Mouse (Mus musculus) stomach, embryonic 15.5 days (tissue): ENCODE results near the gene Cacna2d2. TPM values are rescaled to one million over a fixed set of nuclear protein-coding genes. Genes with fewer than 3 reads are reported as not detected.

Experiments used
- ATAC-seq: fragments of 200-750 bp; cut with Nextera tagmentation; 2 replicates; pipeline ENCODE4 v1.8.0; 2017; ENCODE audit warnings: low read depth, moderate number of reproducible peaks, moderate TSS enrichment; ENCODE audit not compliant: insufficient read depth, low FRiP score
- H3K27ac ChIP-seq: fragments of 300-500 bp; sonication (generic); 2 replicates; pipeline ENCODE4 v1.5.1; 2015; ENCODE audit warnings: mild to moderate bottlenecking, inconsistent platforms
- H3K27me3 ChIP-seq: fragments of 300-500 bp; sonication (generic); replicated peaks from 2 replicates; pipeline ENCODE4 v1.6.1; 2015; ENCODE audit warnings: inconsistent platforms
- H3K36me3 ChIP-seq: fragments of 300-500 bp; sonication (generic); 2 replicates; pipeline ENCODE4 v1.6.1; 2015; ENCODE audit warnings: inconsistent platforms
- H3K4me1 ChIP-seq: fragments of 300-500 bp; sonication (generic); 2 replicates; pipeline ENCODE4 v1.6.1; 2015; ENCODE audit warnings: inconsistent platforms
- H3K4me2 ChIP-seq: fragments of 300-500 bp; sonication (generic); 2 replicates; pipeline ENCODE4 v1.6.1; 2015; ENCODE audit warnings: mild to moderate bottlenecking, inconsistent platforms
- H3K4me3 ChIP-seq: fragments of 300-500 bp; sonication (generic); replicated peaks from 2 replicates; pipeline ENCODE4 v1.5.1; 2015; ENCODE audit warnings: inconsistent platforms
- H3K9ac ChIP-seq: fragments of 300-500 bp; sonication (generic); 2 replicates; pipeline ENCODE4 v1.6.1; 2015; ENCODE audit warnings: inconsistent platforms
- H3K9me3 ChIP-seq: fragments of 300-500 bp; sonication (generic); 2 replicates; pipeline ENCODE4 v1.6.1; 2016; ENCODE audit warnings: inconsistent platforms
- WGBS: fragments of 180-500 bp; shearing (Covaris S2); methylation state at CpG from one replicate; pipeline ENCODE4 v1.1.7; 2015; 5-methylcytosine and 5-hydroxymethylcytosine counted together
- polyA plus RNA-seq: library from polyadenylated mRNA; unstranded; fragments of >200 nt; fragmentation: Nextera tagmentation; extraction: Ambion mirVana; gene quantifications from 2 replicates; pipeline ENCODE4 v1.2.1, GENCODE M21; 2015

The Cacna2d2 gene
- polyA plus RNA-seq, 1 experiment from 2014 or later: 0.23 TPM

DNA sequence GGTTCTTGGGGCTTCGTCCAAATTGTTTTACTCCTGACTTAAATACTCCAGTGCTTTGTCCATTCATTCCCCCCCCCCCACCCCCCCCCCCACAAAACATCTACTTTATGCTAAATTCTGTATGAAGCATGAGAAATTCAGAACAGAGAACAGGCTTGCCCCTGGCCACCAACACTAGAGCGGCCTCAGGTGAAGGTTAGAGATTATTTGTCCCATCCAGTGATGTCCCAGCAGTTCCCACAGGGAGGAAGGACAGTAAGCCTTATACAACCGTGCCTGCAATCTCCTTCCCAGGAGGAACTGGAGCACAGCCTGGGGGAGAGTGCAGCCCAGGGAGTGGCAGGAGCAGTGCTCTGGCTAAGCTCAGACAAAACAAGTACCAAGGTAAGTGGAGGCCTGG is 179.2 kb downstream of the Cacna2d2 start, which contains the start of gene Naa80:
TSS of gene Naa80 (plus strand) at position 301 of the 400 bp plus-strand sequence.
- Histone ChIP-seq H3K4me3 (no peak within 1 kb of the TSS), H3K4me1 (peaks cover 46% of the 10 kb centered on the region), H3K27ac (peak within 1 kb of the TSS; percentile 94), H3K4me2 (peak within 1 kb of the TSS; percentile 79; the same call in 1 of the 2 replicates), H3K9me3 (no peaks in the 10 kb centered on the region), H3K27me3 (no peaks in the 10 kb centered on the region), H3K36me3 (peaks cover 6% of the 10 kb centered on the region; the same call in 1 of the 2 replicates), H3K9ac (no peak within 1 kb of the TSS)
- 75% methylated on average over 3 of the region's 3 CpGs for WGBS
- ATAC-seq: no peak

Other genes with a start within 250 kb of the Cacna2d2 start
- gene Dock3, start 167.7 kb upstream of the Cacna2d2 start, polyA plus RNA-seq: 0.62 and 0.99 TPM in 2 replicates
- gene Mapkapk3, start 109.7 kb upstream of the Cacna2d2 start, polyA plus RNA-seq: 35.3 and 38.0 TPM in 2 replicates
- gene Cish, start 103.6 kb upstream of the Cacna2d2 start, polyA plus RNA-seq: 12.4 and 13.5 TPM in 2 replicates
- 10.6 and 11.5 TPM in 2 replicates for gene Hemk1, start 61.3 kb upstream of the Cacna2d2 start, polyA plus RNA-seq
- 0.28 and 0.34 TPM in 2 replicates for gene 6430571L13Rik, start 59.0 kb upstream of the Cacna2d2 start, polyA plus RNA-seq
- gene Tmem115, start 134.3 kb downstream of the Cacna2d2 start, polyA plus RNA-seq: 43.2 and 45.7 TPM in 2 replicates
- 26.6 and 31.3 TPM in 2 replicates for gene Cyb561d2, start 142.6 kb downstream of the Cacna2d2 start, polyA plus RNA-seq
- gene Nprl2, start 142.6 kb downstream of the Cacna2d2 start, polyA plus RNA-seq: 39.1 and 39.7 TPM in 2 replicates
- 0.63 and 0.94 TPM in 2 replicates for gene Zmynd10, start 147.7 kb downstream of the Cacna2d2 start, polyA plus RNA-seq
- 53.9 and 58.0 TPM in 2 replicates for gene Rassf1, start 151.9 kb downstream of the Cacna2d2 start, polyA plus RNA-seq
- gene Tusc2, start 163.6 kb downstream of the Cacna2d2 start, polyA plus RNA-seq: 42.6 and 46.1 TPM in 2 replicates
- gene Hyal2, start 168.3 kb downstream of the Cacna2d2 start, polyA plus RNA-seq: 84.2 and 85.4 TPM in 2 replicates
- 9.2 and 10.8 TPM in 2 replicates for gene Hyal1, start 177.3 kb downstream of the Cacna2d2 start, polyA plus RNA-seq
- 16.1 and 18.6 TPM in 2 replicates for gene Naa80, start 179.3 kb downstream of the Cacna2d2 start, polyA plus RNA-seq
- gene Hyal3, start 181.2 kb downstream of the Cacna2d2 start, polyA plus RNA-seq: 1.1 and 1.7 TPM in 2 replicates
- 65.1 and 68.2 TPM in 2 replicates for gene Ifrd2, start 188.0 kb downstream of the Cacna2d2 start, polyA plus RNA-seq
- 13.2 and 16.5 TPM in 2 replicates for gene Sema3b, start 209.6 kb downstream of the Cacna2d2 start, polyA plus RNA-seq
- 355 and 371 TPM in 2 replicates for gene Gnai2, start 235.8 kb downstream of the Cacna2d2 start, polyA plus RNA-seq